Mouse (Mus musculus) cortical plate, adult 2 months (tissue): ENCODE results near the gene Fam129c.

Experiments
- CTCF ChIP-seq: fragments of 200-500 bp; IDR thresholded peaks from 2 replicates; pipeline ENCODE4 v1.5.1; 2011; ENCODE audit warnings: mild to moderate bottlenecking, control low read depth, low read length; ENCODE audit not compliant: insufficient read depth; ENCODE audit errors: extremely low read depth
- POLR2A ChIP-seq: fragments of 200-500 bp; IDR thresholded peaks from 2 replicates; pipeline ENCODE4 v1.6.1; 2011; ENCODE audit warnings: mild to moderate bottlenecking, low read length, control low read depth; ENCODE audit not compliant: insufficient read depth; ENCODE audit errors: extremely low read depth

- TF ChIP-seq POLR2A (no peak), CTCF (no peak)
Measured at GRCm38 (mm10) chr8:71558958-71559690, 38.3 kb upstream of the Fam129c start.
